In the genomic region with DNA sequence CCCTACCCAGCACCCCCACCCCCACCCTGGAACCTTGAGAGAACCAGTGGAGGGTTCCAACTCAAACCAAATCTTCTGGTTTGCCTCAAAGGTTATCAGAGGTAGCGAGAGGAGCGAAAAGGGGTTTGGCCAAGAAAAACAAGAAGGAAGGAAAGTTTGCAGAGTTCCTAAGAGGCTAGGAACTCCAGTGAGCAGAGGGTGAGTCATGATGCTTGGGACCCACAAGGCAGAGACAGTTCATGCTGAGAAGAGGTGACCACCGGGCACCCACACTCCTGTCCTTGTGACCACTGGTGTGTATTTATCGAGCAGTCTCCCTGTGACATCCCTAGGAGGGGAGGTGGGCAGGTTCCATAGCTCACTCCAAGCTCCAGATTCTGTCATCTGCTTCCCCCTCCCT, we compare ENCODE assay signal across 28 mouse cellular contexts.
DNase-seq lines count a peak whose midpoint lies in the region; ATAC-seq and TF ChIP-seq lines count a peak whose summit lies in the region.
"Had no signal": no experiment of that assay in that cellular context is flagged by ENCODE, and none has a peak within 500 bp of the region (broad histone marks: within the 10 kb centered on the region; RNA-seq: fewer than 3 reads in every experiment).

No protein-coding gene starts in this region.

- DNase-seq in heart, adult 2 months = no peak
- peak; percentile 18 for DNase-seq in 3134 (ENCODE audit: extremely low read depth, insufficient read length, low spot score)
- DNase-seq in 416B (ENCODE audit: low read depth) = peak; percentile 36
- no peak for DNase-seq in stomach, postnatal 0 days (ENCODE audit: low spot score)
- DNase-seq in layer of hippocampus, adult 2 months (ENCODE audit: low spot score in 2 of 2) = no peak
- DNase-seq: adrenal gland, adult 8-10 months; adrenal gland, postnatal 25 days; B cell, adult 2 months; cerebellum, adult 2 months; cerebellum, adult 9-11 months; cerebellum, postnatal 25 days; forebrain, postnatal 0 days; gastrocnemius, adult 2 months; gastrocnemius, postnatal 14 days; heart, adult 18-20 months had no signal

- H3K4me1 ChIP-seq in heart, embryonic 13.5 days = peaks cover 15% of the 10 kb centered on the region
- no peaks in the 10 kb centered on the region for H3K4me1 ChIP-seq in heart, adult 2 months (ENCODE audit: control insufficient read depth, insufficient read depth, low read length)
- no peaks in the 10 kb centered on the region for H3K4me1 ChIP-seq in stomach, postnatal 0 days (replicated peaks; ENCODE audit: control insufficient read depth, insufficient read depth)
- H3K4me1 ChIP-seq: hindbrain, embryonic 13.5 days; intestine, embryonic 15.5 days had no signal

- no peaks in the 10 kb centered on the region for H3K79me2 ChIP-seq in heart, adult 2 months (replicated peaks; ENCODE audit: control insufficient read depth, insufficient read depth, low read length)

- intact Hi-C loops in heart, adult 2 months (cut with DNase I) = no loop called here

- no peaks in the 10 kb centered on the region for H3K27me3 ChIP-seq in heart, embryonic 13.5 days (replicated peaks)
- H3K27me3 ChIP-seq in heart, adult 2 months (ENCODE audit: control insufficient read depth, insufficient read depth, low read length) = no peaks in the 10 kb centered on the region
- H3K27me3 ChIP-seq in stomach, postnatal 0 days (ENCODE audit: control insufficient read depth, insufficient read depth, low read length) = no peaks in the 10 kb centered on the region
- H3K27me3 ChIP-seq: CH12.LX; embryonic facial prominence, embryonic 12.5 days; embryonic facial prominence, embryonic 15.5 days; hindbrain, embryonic 13.5 days; intestine, embryonic 15.5 days had no signal

- 0 out of 2 replicates have a peak overlapping the region, but pooled peaks have one; percentile 28 for H3K27ac ChIP-seq in heart, embryonic 13.5 days (replicated peaks)
- H3K27ac ChIP-seq in heart, adult 2 months = no peak overlapping the region
- no peak overlapping the region for H3K27ac ChIP-seq in stomach, postnatal 0 days (replicated peaks)
- no peak overlapping the region for H3K27ac ChIP-seq in layer of hippocampus, adult 2 months
- H3K27ac ChIP-seq: embryonic facial prominence, embryonic 12.5 days; embryonic facial prominence, embryonic 15.5 days; gastrocnemius, adult 2 months; heart, embryonic 10.5 days; hindbrain, embryonic 10.5 days; hindbrain, embryonic 13.5 days; intestine, embryonic 15.5 days had no signal

- H3K9ac ChIP-seq in heart, embryonic 13.5 days = no peak overlapping the region
- no peak overlapping the region for H3K9ac ChIP-seq in heart, adult 2 months (ENCODE audit: low read depth, low read length)
- no peak overlapping the region for H3K9ac ChIP-seq in stomach, postnatal 0 days (ENCODE audit: low read length)
- H3K9ac ChIP-seq: embryonic facial prominence, embryonic 12.5 days; embryonic facial prominence, embryonic 15.5 days; forebrain, postnatal 0 days; hindbrain, embryonic 13.5 days; intestine, embryonic 15.5 days had no signal

- no peak for TF ChIP-seq CTCF in heart, adult 2 months (IDR thresholded peaks at IDR 0.05)
- no peak for TF ChIP-seq CTCF in stomach, postnatal 0 days (IDR thresholded peaks at IDR 0.05; ENCODE audit: low read depth)
- TF ChIP-seq CTCF in layer of hippocampus, adult 2 months (conservative IDR thresholded peaks at IDR 0.05) = no peak

- 38% methylated on average over 4 of the region's 4 CpGs for WGBS in heart, embryonic 13.5 days
- WGBS in heart, adult 2 months = 56% methylated on average over 4 of the region's 4 CpGs
- WGBS in stomach, postnatal 0 days = 68% methylated on average over 4 of the region's 4 CpGs

- H3K36me3 ChIP-seq in heart, embryonic 13.5 days = no peaks in the 10 kb centered on the region
- H3K36me3 ChIP-seq in heart, adult 2 months (ENCODE audit: control insufficient read depth, insufficient read depth, low read length) = no peaks in the 10 kb centered on the region
- no peaks in the 10 kb centered on the region for H3K36me3 ChIP-seq in stomach, postnatal 0 days (ENCODE audit: control insufficient read depth, insufficient read depth, low read length)
- H3K36me3 ChIP-seq: embryonic facial prominence, embryonic 12.5 days; embryonic facial prominence, embryonic 15.5 days; G1E; heart, embryonic 10.5 days; hindbrain, embryonic 10.5 days; hindbrain, embryonic 13.5 days; intestine, embryonic 15.5 days had no signal

- TF ChIP-seq POLR2A in heart, adult 2 months (IDR thresholded peaks at IDR 0.05; ENCODE audit: insufficient read depth, low read depth, low read length) = no peak

- no peak for TF ChIP-seq EP300 in heart, adult 2 months (IDR thresholded peaks at IDR 0.05; ENCODE audit: insufficient read depth, low read depth, low read length)
- no peak for TF ChIP-seq EP300 in stomach, postnatal 0 days (optimal IDR thresholded peaks at IDR 0.05)

- peak; percentile 3; the same call in 1 of the 2 replicates for ATAC-seq in heart, embryonic 13.5 days (ENCODE audit: extremely low read depth, insufficient number of reproducible peaks, low FRiP score, low TSS enrichment)
- ATAC-seq in stomach, postnatal 0 days (ENCODE audit: low FRiP score, low TSS enrichment) = 0 out of 2 replicates have a peak, but pooled peaks have one; percentile 33
- no peak for ATAC-seq in megakaryocyte progenitor cell, adult 5-6 weeks (replicated peaks; ENCODE audit: poor library complexity)
- ATAC-seq: activated CD4-positive, CD25-positive, alpha-beta regulatory T cell, adult 4 months; forebrain, embryonic 14.5 days; forebrain, postnatal 0 days; hindbrain, embryonic 16.5 days; intestine, embryonic 15.5 days had no signal

- no peak overlapping the region for H3K4me2 ChIP-seq in heart, embryonic 13.5 days
- no peak overlapping the region for H3K4me2 ChIP-seq in stomach, postnatal 0 days (replicated peaks; ENCODE audit: low read depth)
- H3K4me2 ChIP-seq: embryonic facial prominence, embryonic 12.5 days; embryonic facial prominence, embryonic 15.5 days; hindbrain, embryonic 13.5 days; intestine, embryonic 15.5 days had no signal

- no peak overlapping the region for H3K4me3 ChIP-seq in heart, embryonic 13.5 days
- H3K4me3 ChIP-seq in heart, adult 2 months = no peak overlapping the region
- no peak overlapping the region for H3K4me3 ChIP-seq in stomach, postnatal 0 days (ENCODE audit: low read depth, low read length)
- no peak overlapping the region for H3K4me3 ChIP-seq in layer of hippocampus, adult 2 months
- H3K4me3 ChIP-seq: embryonic facial prominence, embryonic 12.5 days; embryonic facial prominence, embryonic 15.5 days; gastrocnemius, adult 2 months; heart, embryonic 10.5 days; hindbrain, embryonic 10.5 days; hindbrain, embryonic 13.5 days; intestine, embryonic 15.5 days had no signal

- H3K9me3 ChIP-seq in heart, embryonic 13.5 days = no peaks in the 10 kb centered on the region
- H3K9me3 ChIP-seq in stomach, postnatal 0 days (ENCODE audit: control insufficient read depth, low read length) = no peaks in the 10 kb centered on the region
- H3K9me3 ChIP-seq: embryonic facial prominence, embryonic 12.5 days; embryonic facial prominence, embryonic 15.5 days; heart, embryonic 10.5 days; hindbrain, embryonic 13.5 days; intestine, embryonic 15.5 days had no signal

Comparison
In these comparisons a context has a peak if more than half of its experiments do, and no peak if none do; other contexts are left out.
1. DNase-seq: peak in 3134 (single experiment) and 416B (single experiment); none in heart, adult 2 months (0 of 2), stomach, postnatal 0 days (single experiment) and layer of hippocampus, adult 2 months (0 of 2).